In genomic region chr7:25719761-25720610, GRCm38 (mm10) we compare ENCODE assay signal across 8 mouse cellular contexts. TPM values are rescaled to one million over a fixed set of nuclear protein-coding genes. Genes with fewer than 3 reads are reported as not detected.
DNase-seq lines count a peak whose midpoint lies in the region; ATAC-seq lines count a peak whose summit lies in the region.

No protein-coding gene starts in this region.

- peak; percentile 23 for ATAC-seq in forebrain, embryonic 14.5 days
- peak; percentile 53 for ATAC-seq in hindbrain, embryonic 15.5 days (ENCODE audit: low FRiP score, low read depth)

- no peaks in the 10 kb centered on the region for H3K27me3 ChIP-seq in forebrain, embryonic 14.5 days (replicated peaks; ENCODE audit: control insufficient read depth, insufficient read depth, low read length)
- H3K27me3 ChIP-seq in hindbrain, embryonic 15.5 days, result no peaks in the 10 kb centered on the region

- no peak overlapping the region for H3K27ac ChIP-seq in forebrain, embryonic 14.5 days (ENCODE audit: low read depth, low read length)
- H3K27ac ChIP-seq in hindbrain, embryonic 15.5 days (replicated peaks), result no peak overlapping the region

- no peaks in the 10 kb centered on the region for H3K9me3 ChIP-seq in forebrain, embryonic 14.5 days (replicated peaks; ENCODE audit: control insufficient read depth, low read length)
- H3K9me3 ChIP-seq in hindbrain, embryonic 15.5 days, result no peaks in the 10 kb centered on the region

- peaks cover 65% of the 10 kb centered on the region for H3K36me3 ChIP-seq in forebrain, embryonic 14.5 days (ENCODE audit: control insufficient read depth, insufficient read depth, low read length)
- peaks cover 57% of the 10 kb centered on the region for H3K36me3 ChIP-seq in hindbrain, embryonic 15.5 days

- 63% methylated on average over 10 of the region's 10 CpGs for WGBS in forebrain, embryonic 14.5 days
- WGBS in hindbrain, embryonic 15.5 days, result 64% methylated on average over 10 of the region's 10 CpGs

- H3K9ac ChIP-seq in forebrain, embryonic 14.5 days (ENCODE audit: low read length), result no peak overlapping the region
- no peak overlapping the region for H3K9ac ChIP-seq in hindbrain, embryonic 15.5 days

- H3K4me1 ChIP-seq in forebrain, embryonic 14.5 days (ENCODE audit: control insufficient read depth, insufficient read depth, low read length), result peaks cover 9% of the 10 kb centered on the region
- peaks cover 21% of the 10 kb centered on the region for H3K4me1 ChIP-seq in hindbrain, embryonic 15.5 days (replicated peaks)

- H3K4me2 ChIP-seq in forebrain, embryonic 14.5 days (ENCODE audit: low read length), result no peak overlapping the region
- H3K4me2 ChIP-seq in hindbrain, embryonic 15.5 days, result peak overlapping the region; percentile 90; the same call in 1 of the 2 replicates

- DNase-seq in Muller cell, postnatal 12 days (ENCODE audit: inconsistent ontology term), result peak; percentile 51
- peak; percentile 73 for DNase-seq in c-Kit-positive CD71-positive TER-119-positive erythroid progenitor cells, embryonic 14.5 days (ENCODE audit: low spot score)
- peak; percentile 74 for DNase-seq in forebrain, embryonic 14.5 days (ENCODE audit: low spot score)
- peak; percentile 70 for DNase-seq in left cerebral cortex, adult 11 months (ENCODE audit: low spot score)
- DNase-seq in lung, postnatal 36 days, result peak; percentile 89
- peak; percentile 70 for DNase-seq in right cerebral cortex, adult 18-20 months
- peak; percentile 73 for DNase-seq in yolk sac, embryonic 10.5 days (ENCODE audit: low spot score)

- H3K4me3 ChIP-seq in forebrain, embryonic 14.5 days (ENCODE audit: low read depth, low read length), result no peak overlapping the region
- H3K4me3 ChIP-seq in hindbrain, embryonic 15.5 days, result no peak overlapping the region

RNA-seq across cellular contexts. Expression of gene Ccdc97, which starts 1.1 kb away (rescaled TPM):
- polyA plus RNA-seq in forebrain, embryonic 14.5 days (2014; fragmentation: Nextera tagmentation; extraction: Ambion mirVana), result 39.6 and 40.7 TPM in 2 replicates
- polyA plus RNA-seq in hindbrain, embryonic 15.5 days (2015; fragmentation: Nextera tagmentation; extraction: Ambion mirVana), result 30.9 and 40.9 TPM in 2 replicates

RNA-seq across cellular contexts. Expression of gene Tgfb1, which starts 33.2 kb away (rescaled TPM):
- polyA plus RNA-seq in forebrain, embryonic 14.5 days (2014; fragmentation: Nextera tagmentation; extraction: Ambion mirVana), result 0.61 and 0.83 TPM in 2 replicates
- polyA plus RNA-seq in hindbrain, embryonic 15.5 days (2015; fragmentation: Nextera tagmentation; extraction: Ambion mirVana), result 0.84 and 0.87 TPM in 2 replicates

RNA-seq across cellular contexts. Expression of gene Hnrnpul1, which starts 34.6 kb away (rescaled TPM):
- 53.6 and 61.2 TPM in 2 replicates for polyA plus RNA-seq in forebrain, embryonic 14.5 days (2014; fragmentation: Nextera tagmentation; extraction: Ambion mirVana)
- 42.2 and 43.7 TPM in 2 replicates for polyA plus RNA-seq in hindbrain, embryonic 15.5 days (2015; fragmentation: Nextera tagmentation; extraction: Ambion mirVana)

RNA-seq across cellular contexts. Expression of gene B9d2, which starts 39.4 kb away (rescaled TPM):
- 44.3 and 57.6 TPM in 2 replicates for polyA plus RNA-seq in forebrain, embryonic 14.5 days (2014; fragmentation: Nextera tagmentation; extraction: Ambion mirVana)
- 41.1 and 42.8 TPM in 2 replicates for polyA plus RNA-seq in hindbrain, embryonic 15.5 days (2015; fragmentation: Nextera tagmentation; extraction: Ambion mirVana)

RNA-seq across cellular contexts. Expression of gene Tmem91, which starts 45.0 kb away (rescaled TPM):
- 11.1 and 16.4 TPM in 2 replicates for polyA plus RNA-seq in forebrain, embryonic 14.5 days (2014; fragmentation: Nextera tagmentation; extraction: Ambion mirVana)
- 65.6 and 72.7 TPM in 2 replicates for polyA plus RNA-seq in hindbrain, embryonic 15.5 days (2015; fragmentation: Nextera tagmentation; extraction: Ambion mirVana)
